Mouse (Mus musculus) right cerebral cortex, postnatal 4 days (tissue): ENCODE data around the gene Ccdc33.
A peak's percentile ranks its signal among the peaks of the same experiment; 100 is the strongest.

Experiments
- DNase-seq: peaks from one replicate; pipeline ENCODE4 v3.0.0-alpha.2; 2022

Gene Ccdc33

GRCm38 (mm10) chr9:58008336-58009014 is 110.1 kb downstream of the Ccdc33 start:
- no peak for DNase-seq

- DNase-seq, result no peak
Observed at GRCm38 (mm10) chr9:58005753-58006461, 112.7 kb downstream of the Ccdc33 start, which contains the start of gene Cyp11a1. Gene Cyp11a1 (plus strand): TSS chr9:58006411.

- no peak for DNase-seq
Observed at GRCm38 (mm10) chr9:58003272-58003671, 115.4 kb downstream of the Ccdc33 start.

- DNase-seq, result no peak
Observed at GRCm38 (mm10) chr9:57999676-58000075, 118.9 kb downstream of the Ccdc33 start.

GRCm38 (mm10) chr9:57998685-57999084 is 119.9 kb downstream of the Ccdc33 start:
- no peak for DNase-seq

GRCm38 (mm10) chr9:57998032-57998659 is 120.5 kb downstream of the Ccdc33 start:
- DNase-seq, result peak; percentile 42

GRCm38 (mm10) chr9:57997511-57998031 is 121.1 kb downstream of the Ccdc33 start:
- DNase-seq, result peak; percentile 33

GRCm38 (mm10) chr9:57995282-57995681 is 123.3 kb downstream of the Ccdc33 start:
- no peak for DNase-seq

- no peak for DNase-seq
Observed at GRCm38 (mm10) chr9:57992781-57993591, 125.6 kb downstream of the Ccdc33 start.

- DNase-seq, result no peak
Observed at GRCm38 (mm10) chr9:57992060-57992459, 126.6 kb downstream of the Ccdc33 start.

GRCm38 (mm10) chr9:57990438-57991110 is 128.0 kb downstream of the Ccdc33 start:
- DNase-seq, result no peak

- no peak for DNase-seq
Observed at GRCm38 (mm10) chr9:57989309-57989708, 129.3 kb downstream of the Ccdc33 start.

GRCm38 (mm10) chr9:57988098-57988497 is 130.5 kb downstream of the Ccdc33 start:
- DNase-seq, result no peak

GRCm38 (mm10) chr9:57986293-57986692 is 132.3 kb downstream of the Ccdc33 start:
- no peak for DNase-seq

- DNase-seq, result no peak
Observed at GRCm38 (mm10) chr9:57985304-57985703, 133.3 kb downstream of the Ccdc33 start.

- no peak for DNase-seq
Observed at GRCm38 (mm10) chr9:57980570-57980969, 138.1 kb downstream of the Ccdc33 start.

GRCm38 (mm10) chr9:57978858-57979257 is 139.8 kb downstream of the Ccdc33 start:
- DNase-seq, result no peak
